9 mouse cellular contexts compared by ENCODE assay signal in genomic region chr19:10389391-10390098, GRCm38 (mm10). TPM values are rescaled to one million over a fixed set of nuclear protein-coding genes. Genes with fewer than 3 reads are reported as not detected.
DNase-seq lines count a peak whose midpoint lies in the region; ATAC-seq lines count a peak whose summit lies in the region.
"Had no signal": no experiment of that assay in that cellular context is flagged by ENCODE, and none has a peak within 500 bp of the region (broad histone marks: within the 10 kb centered on the region; RNA-seq: fewer than 3 reads in every experiment).

No protein-coding gene starts in this region.

- peak; percentile 8 for DNase-seq in urinary bladder, postnatal 25 days (ENCODE audit: low spot score)
- DNase-seq in urinary bladder, adult 18-20 months (ENCODE audit: low spot score in 2 of 2), result no peak
- no peak for DNase-seq in hindbrain, embryonic 10.5 days (ENCODE audit: low spot score)
- peak; percentile 93 for DNase-seq in midbrain, embryonic 11.5 days (ENCODE audit: low spot score, missing footprints)
- DNase-seq in layer of hippocampus, adult 18-20 months (ENCODE audit: low spot score in 2 of 2), result no peak
- DNase-seq in thymus, postnatal 0 days (ENCODE audit: low spot score), result no peak

- H3K9me3 ChIP-seq in erythroblast, embryonic 14.5 days (ENCODE audit: control insufficient read depth, low read length), result no peaks in the 10 kb centered on the region; the same call in 1 of the 2 replicates
- H3K9me3 ChIP-seq in hindbrain, embryonic 10.5 days, result no peaks in the 10 kb centered on the region
- H3K9me3 ChIP-seq in midbrain, embryonic 11.5 days (ENCODE audit: control insufficient read depth, low read length), result no peaks in the 10 kb centered on the region

- peak overlapping the region; percentile 54 for H3K4me3 ChIP-seq in erythroblast, embryonic 14.5 days (replicated peaks)
- H3K4me3 ChIP-seq in hindbrain, embryonic 10.5 days, result peak overlapping the region; percentile 79
- H3K4me3 ChIP-seq in midbrain, embryonic 11.5 days (ENCODE audit: low read depth, low read length), result peak overlapping the region; percentile 75

- H3K27ac ChIP-seq in hindbrain, embryonic 10.5 days, result peak overlapping the region; percentile 87
- H3K27ac ChIP-seq in midbrain, embryonic 11.5 days (ENCODE audit: low read depth, low read length), result peak overlapping the region; percentile 9; the same call in 1 of the 2 replicates

- under 1% methylated on average over 54 of the region's 54 CpGs for WGBS in hindbrain, embryonic 10.5 days
- WGBS in midbrain, embryonic 11.5 days, result under 1% methylated on average over 42 of the region's 54 CpGs

- peaks cover 58% of the 10 kb centered on the region for H3K27me3 ChIP-seq in erythroblast, embryonic 14.5 days (ENCODE audit: control insufficient read depth)
- peaks cover 59% of the 10 kb centered on the region for H3K27me3 ChIP-seq in hindbrain, embryonic 10.5 days (ENCODE audit: insufficient read depth, poor library complexity, severe bottlenecking)
- H3K27me3 ChIP-seq in midbrain, embryonic 11.5 days (ENCODE audit: control insufficient read depth, insufficient read depth, low read length), result peaks cover 9% of the 10 kb centered on the region

- H3K9ac ChIP-seq in midbrain, embryonic 11.5 days (ENCODE audit: low read length), result peak overlapping the region; percentile 77

- H3K4me1 ChIP-seq in erythroblast, embryonic 14.5 days (ENCODE audit: control insufficient read depth), result peaks cover 7% of the 10 kb centered on the region
- peaks cover 50% of the 10 kb centered on the region for H3K4me1 ChIP-seq in hindbrain, embryonic 10.5 days (replicated peaks)
- peaks cover 15% of the 10 kb centered on the region for H3K4me1 ChIP-seq in midbrain, embryonic 11.5 days (ENCODE audit: control insufficient read depth, insufficient read depth, low read length)

- no peaks in the 10 kb centered on the region for H3K36me3 ChIP-seq in erythroblast, embryonic 14.5 days (ENCODE audit: control insufficient read depth)
- no peaks in the 10 kb centered on the region for H3K36me3 ChIP-seq in hindbrain, embryonic 10.5 days
- no peaks in the 10 kb centered on the region for H3K36me3 ChIP-seq in midbrain, embryonic 11.5 days (ENCODE audit: control insufficient read depth, insufficient read depth, low read length)

- H3K4me2 ChIP-seq in midbrain, embryonic 11.5 days, result peak overlapping the region; percentile 78

- no peak for ATAC-seq in erythroblast, adult 5-6 weeks (replicated peaks; ENCODE audit: low FRiP score, poor library complexity, severe bottlenecking)
- ATAC-seq in midbrain, embryonic 11.5 days (ENCODE audit: low FRiP score), result peak; percentile 71

RNA-seq across cellular contexts. Expression of gene Syt7, which starts 0.7 kb away (rescaled TPM):
- polyA plus RNA-seq in erythroblast, embryonic 14.5 days (2012), result not detected in 2 replicates
- total RNA-seq in erythroblast, adult 5-6 weeks (2015; ENCODE audit: low replicate concordance), result not detected in 2 replicates
- not detected in 2 replicates for total RNA-seq in erythroblast, adult 5-6 weeks (2017; ENCODE audit: low replicate concordance)
- 0.98 and 1.5 TPM in 2 replicates for polyA plus RNA-seq in hindbrain, embryonic 10.5 days (2016; fragmentation: Nextera tagmentation; extraction: Ambion mirVana)
- 3.0 and 3.9 TPM in 2 replicates for polyA plus RNA-seq in midbrain, embryonic 11.5 days (2014; fragmentation: Nextera tagmentation; extraction: Ambion mirVana)
- 100 to 1,000 TPM; 280 to 316 TPM for total RNA-seq in layer of hippocampus, adult 18-20 months (2021)
- 0.23 and 0.60 TPM in 2 replicates for polyA plus RNA-seq in thymus, postnatal 0 days (2015; fragmentation: Nextera tagmentation; extraction: Ambion mirVana)
- total RNA-seq: CH12.LX had no signal

Comparison
In these comparisons a context has a peak if more than half of its experiments do, and no peak if none do; other contexts are left out.
1. DNase-seq: peak in urinary bladder, postnatal 25 days (single experiment) and midbrain, embryonic 11.5 days (single experiment); none in urinary bladder, adult 18-20 months (0 of 2), hindbrain, embryonic 10.5 days (single experiment), layer of hippocampus, adult 18-20 months (0 of 2) and thymus, postnatal 0 days (single experiment).
2. Peak in every context shown above with its lines, with median percentiles within 50 percentile points of each other: H3K4me3 ChIP-seq.